Mouse (Mus musculus) C2C12 (cell line): ENCODE measurements around the gene Abt1.

Source experiments
- CTCF ChIP-seq: IDR thresholded peaks from one replicate; pipeline ENCODE4 v1.5.1; 2011; ENCODE audit not compliant: control insufficient read depth, insufficient read depth, insufficient read length
- MAX ChIP-seq: IDR thresholded peaks from one replicate; pipeline ENCODE4 v1.6.1; 2011; ENCODE audit warnings: mild to moderate bottlenecking, control low read depth
- USF1 ChIP-seq: IDR thresholded peaks from one replicate; pipeline ENCODE4 v1.6.1; 2011; ENCODE audit warnings: low read depth, mild to moderate bottlenecking, control low read depth, moderate library complexity

DNA sequence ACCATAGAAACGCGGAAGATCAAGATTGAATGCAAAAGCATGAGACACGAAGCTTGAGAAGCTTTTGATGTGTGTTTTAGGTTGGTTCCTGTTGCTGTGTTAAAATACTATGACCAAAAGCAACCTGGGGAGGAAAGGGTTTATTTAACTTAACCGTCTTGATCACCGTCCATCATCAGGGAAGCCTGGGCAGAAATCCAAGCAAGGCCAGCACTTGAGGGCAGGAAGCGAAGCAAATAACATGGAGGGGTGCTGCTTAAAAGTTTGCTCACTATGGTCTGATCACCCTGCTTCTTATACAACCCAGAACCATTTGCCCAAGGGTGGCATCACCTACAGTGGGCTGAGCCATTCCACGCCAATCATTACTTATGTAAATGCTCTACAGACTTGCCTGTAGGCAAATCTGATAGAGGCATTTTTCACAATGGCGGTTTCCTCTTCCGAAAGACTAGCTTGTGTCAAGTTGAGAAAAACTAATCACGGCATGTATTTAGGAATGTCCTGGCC lies 3.8 kb upstream of the Abt1 start:
- no peak for TF ChIP-seq MAX
- no peak for TF ChIP-seq CTCF
- no peak for TF ChIP-seq USF1
